Mouse (Mus musculus) ovary, postnatal 36 days (tissue): ENCODE data around the gene Pds5a.
A peak's percentile ranks its signal among the peaks of the same experiment; 100 is the strongest.
"Not testable (repeated sequence)": the region's sequence is repeated elsewhere in the genome, so short reads cannot be mapped to it uniquely, and the experiment has no call there.

Experiments
- DNase-seq: peaks from one replicate; pipeline ENCODE4 v3.0.0; 2022; ENCODE audit warnings: low spot score, mixed read lengths

The Pds5a gene

DNA sequence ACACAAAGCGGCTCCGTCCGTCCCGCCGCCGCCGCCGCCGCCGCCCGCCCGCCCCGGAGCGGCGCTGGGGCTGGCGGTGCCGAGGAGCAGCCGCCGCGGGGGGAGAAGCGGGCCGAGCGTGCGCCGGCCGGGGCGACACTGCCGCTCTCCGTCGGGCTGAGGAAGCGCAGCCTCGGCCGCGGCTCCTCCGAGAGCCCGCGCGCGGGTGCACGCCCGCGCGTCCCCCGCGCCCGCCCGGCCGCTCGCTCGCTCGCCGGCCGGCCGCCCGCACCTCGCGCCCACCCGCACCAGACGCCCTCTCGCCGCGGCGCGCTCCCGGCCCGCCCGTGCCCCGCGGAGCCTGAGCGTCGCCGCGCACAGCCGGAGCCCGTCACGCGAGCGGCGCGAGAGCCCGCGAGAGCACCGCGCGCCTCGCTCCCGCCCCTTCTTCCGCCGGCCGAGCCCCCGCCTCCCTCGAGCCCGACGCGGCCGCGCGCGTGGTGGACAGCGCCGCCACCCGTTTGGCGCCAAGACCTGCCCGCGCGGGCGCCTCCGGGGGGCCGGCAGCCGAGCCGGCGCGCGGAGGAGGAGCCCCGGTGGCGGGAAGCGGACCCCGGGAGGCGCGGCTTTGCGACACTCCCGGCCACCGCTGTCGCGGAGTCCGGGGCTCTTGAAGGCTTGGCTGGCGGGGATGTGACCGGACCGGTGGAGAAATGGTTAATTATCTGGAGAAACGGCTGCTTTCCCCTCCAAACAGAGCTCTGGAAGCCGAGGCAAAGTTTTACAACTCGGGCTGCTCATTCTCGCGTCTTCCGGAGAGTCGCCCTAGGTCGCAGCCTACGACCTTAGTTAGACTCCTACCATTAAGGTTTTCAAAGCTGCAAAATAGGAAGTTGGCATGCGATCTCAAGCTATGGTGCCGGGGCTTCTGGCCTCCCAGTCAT lies at the start of gene Pds5a:
Pds5a (minus strand) TSS at position 438 of the 923 bp plus-strand sequence.
- peak; percentile 90 for DNase-seq

- DNase-seq: no peak
Observed at GRCm38 (mm10) chr5:65746908-65747307, 48.8 kb upstream of the Pds5a start.

DNA sequence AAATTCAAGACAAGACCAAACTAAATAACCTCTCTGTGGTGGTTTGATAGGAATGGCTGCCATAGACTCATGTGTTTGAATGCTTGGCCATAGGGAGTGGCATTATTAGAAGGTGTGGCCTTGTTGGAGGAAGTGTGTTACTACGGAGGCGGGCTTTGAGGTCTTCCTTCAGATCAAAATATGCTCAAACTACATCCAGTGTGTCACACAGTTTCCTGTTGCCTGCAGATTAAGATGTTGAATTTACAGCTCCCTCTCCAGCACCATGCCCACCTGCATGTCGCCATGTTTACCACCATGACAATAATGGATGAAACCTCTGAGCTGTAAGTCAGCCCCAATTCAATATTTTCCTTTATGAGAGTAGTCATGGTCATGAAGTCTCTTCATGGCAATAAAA lies 41.3 kb upstream of the Pds5a start:
- no peak for DNase-seq

DNA sequence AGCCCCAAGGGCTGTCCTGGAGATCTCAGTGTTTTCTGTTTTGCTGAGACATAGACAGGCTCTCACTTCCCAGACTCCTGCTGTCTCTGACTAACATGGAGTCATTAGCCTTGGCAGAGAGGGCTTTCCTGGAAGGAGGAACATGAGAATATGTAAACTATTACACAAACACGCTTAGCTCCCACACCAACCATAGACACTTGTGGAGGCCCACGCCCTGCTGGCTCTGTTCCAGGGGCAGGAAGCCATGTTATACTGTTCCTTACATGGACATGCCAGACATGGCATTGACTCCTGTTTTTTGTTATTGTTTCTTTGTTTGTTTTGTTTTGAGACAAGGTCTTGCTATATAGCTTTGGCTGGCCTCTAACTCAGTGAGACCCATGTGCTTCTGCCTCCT lies 37.5 kb upstream of the Pds5a start:
- no peak for DNase-seq

- peak; percentile 18 for DNase-seq
Observed at GRCm38 (mm10) chr5:65731173-65732007, 33.3 kb upstream of the Pds5a start.

GRCm38 (mm10) chr5:65724311-65725054 lies 26.4 kb upstream of the Pds5a start:
- DNase-seq: peak; percentile 53

GRCm38 (mm10) chr5:65718368-65718767 lies 20.3 kb upstream of the Pds5a start:
- DNase-seq: no peak

DNA sequence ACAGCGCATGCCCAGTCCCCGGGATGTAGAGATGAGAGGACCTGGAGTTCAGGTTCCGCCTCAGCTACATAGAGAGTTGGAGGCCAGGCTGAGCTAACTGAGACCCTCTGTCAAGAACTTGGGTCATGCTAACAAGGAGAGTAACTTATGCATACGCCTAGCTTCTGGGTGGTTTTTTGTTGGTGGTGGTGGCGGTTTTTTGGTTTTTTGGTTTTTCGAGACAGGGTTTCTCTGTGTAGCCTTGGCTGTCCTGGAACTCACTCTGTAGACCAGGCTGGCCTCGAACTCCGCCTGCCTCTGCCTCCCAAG lies 19.8 kb upstream of the Pds5a start:
- DNase-seq: not testable (repeated sequence)

DNA sequence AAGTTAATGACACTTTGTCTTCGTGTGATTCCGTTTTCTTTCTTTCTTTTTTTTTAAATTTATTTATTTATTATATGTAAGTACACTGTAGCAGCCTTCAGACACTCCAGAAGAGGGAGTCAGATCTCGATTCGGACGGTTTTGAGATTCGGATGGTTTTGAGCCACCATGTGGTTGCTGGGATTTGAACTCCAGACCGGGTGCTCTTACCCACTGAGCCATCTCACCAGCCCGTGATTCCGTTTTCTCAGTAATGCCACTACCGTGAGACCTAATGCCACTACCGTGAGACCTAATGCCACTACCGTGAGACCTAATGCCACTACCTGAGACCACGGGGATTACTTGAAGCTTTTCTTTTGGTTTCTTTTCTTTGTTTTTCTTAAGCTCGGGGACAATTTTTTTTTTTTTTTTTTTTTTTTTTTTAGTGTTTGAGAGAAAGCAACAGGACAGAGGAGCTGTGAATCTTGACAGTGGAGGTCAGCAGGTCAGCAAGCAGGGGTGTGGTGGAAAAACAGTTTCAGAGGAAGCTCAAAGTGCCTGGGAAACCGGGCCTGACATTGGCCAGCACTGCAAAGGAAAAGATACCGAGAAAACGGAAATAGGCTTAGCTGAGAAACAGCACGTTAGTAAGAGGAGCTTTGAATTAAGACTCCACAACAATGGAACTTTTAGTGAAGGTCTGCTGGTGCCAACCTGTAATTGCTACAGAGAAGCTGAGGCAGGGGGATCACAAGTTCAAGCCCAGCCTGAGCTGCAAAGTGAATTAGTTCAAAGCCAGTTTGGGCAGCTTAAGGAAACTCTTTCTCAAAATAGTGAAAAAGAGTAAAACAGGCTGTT lies 19.2 kb upstream of the Pds5a start:
- no peak for DNase-seq

DNA sequence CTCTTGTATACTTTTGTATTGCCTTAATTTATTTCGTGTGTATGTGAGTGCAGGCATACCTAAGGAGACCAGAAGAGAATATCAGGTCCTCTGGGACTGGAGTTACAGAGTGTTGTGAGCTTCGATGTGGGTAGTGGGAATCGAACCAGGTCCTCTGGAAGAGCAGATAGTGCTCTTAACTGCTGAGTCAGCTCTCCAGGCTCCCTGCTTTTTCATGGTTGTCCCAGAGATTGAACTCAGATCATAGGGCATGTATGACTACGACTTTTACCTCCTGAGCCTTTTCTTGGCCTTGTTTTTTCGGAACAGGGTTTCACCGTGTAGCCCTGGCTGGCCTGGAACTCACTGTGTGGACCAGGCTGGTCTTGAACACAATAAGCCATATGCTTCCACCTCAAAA lies 17.0 kb upstream of the Pds5a start:
- DNase-seq: no peak

- no peak for DNase-seq
Observed at GRCm38 (mm10) chr5:65711463-65711862, 13.4 kb upstream of the Pds5a start.

DNA sequence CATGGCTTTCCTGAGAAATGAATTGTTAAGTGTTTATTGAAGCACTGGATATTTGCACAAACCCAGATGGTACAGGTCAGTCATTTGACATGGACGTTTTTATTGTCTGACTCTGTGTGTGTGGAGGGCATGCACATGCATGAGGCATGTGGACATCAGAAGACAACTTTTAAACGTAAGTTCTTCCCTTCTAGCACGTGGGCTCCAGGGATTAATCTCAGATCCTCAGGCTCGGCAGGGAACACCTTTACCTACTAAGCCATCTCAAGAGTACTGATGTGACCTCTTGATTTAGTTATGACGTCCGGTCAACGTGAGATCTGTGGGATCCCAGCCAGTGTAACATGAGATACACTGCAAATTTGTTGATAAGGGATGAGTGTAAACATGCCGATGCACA lies 12.2 kb upstream of the Pds5a start:
- DNase-seq: no peak

DNA sequence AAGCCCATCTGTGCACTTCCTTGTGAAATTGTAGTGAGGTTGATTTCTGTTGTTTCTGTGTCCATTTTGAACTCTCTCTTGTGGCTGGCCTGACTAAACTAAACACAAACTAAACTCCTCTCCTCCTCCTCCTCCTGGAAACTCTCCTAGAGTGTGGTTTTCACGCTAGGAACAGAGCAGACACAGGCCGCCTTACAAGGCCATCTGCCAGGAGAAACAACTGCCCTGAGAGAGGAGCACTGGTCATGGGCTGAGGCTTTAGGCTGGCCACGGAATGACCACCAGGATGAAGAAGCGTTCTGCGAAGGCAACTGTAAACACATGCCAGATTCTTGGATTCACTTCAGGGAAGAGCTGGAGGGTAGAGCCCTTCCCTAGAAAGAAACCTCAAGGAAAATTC lies 8.9 kb upstream of the Pds5a start:
- no peak for DNase-seq

GRCm38 (mm10) chr5:65706171-65706570 lies 8.1 kb upstream of the Pds5a start:
- no peak for DNase-seq

- no peak for DNase-seq
Observed at GRCm38 (mm10) chr5:65704765-65705678, 6.9 kb upstream of the Pds5a start.

DNA sequence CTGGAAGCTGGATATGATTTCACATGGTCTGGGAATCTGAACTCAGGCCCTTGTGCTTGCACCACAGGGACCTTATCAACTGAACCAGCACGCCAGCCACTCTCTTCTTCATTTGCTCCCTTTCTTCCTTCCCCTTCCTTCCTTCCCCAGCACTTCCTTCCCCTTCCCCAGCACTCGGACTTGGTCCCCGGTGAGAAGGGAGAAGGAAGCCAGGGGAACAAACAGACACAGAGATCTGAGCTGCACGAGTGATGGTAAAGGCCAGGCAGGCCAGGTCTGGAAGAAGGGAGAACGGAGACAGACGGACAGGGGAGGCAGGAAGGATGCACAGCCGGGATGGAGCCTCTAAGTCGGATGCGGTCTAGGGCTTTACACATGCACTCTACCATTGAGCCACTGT lies 5.2 kb upstream of the Pds5a start:
- no peak for DNase-seq

- DNase-seq: no peak
Observed at GRCm38 (mm10) chr5:65700102-65700501, 2.0 kb upstream of the Pds5a start.

DNA sequence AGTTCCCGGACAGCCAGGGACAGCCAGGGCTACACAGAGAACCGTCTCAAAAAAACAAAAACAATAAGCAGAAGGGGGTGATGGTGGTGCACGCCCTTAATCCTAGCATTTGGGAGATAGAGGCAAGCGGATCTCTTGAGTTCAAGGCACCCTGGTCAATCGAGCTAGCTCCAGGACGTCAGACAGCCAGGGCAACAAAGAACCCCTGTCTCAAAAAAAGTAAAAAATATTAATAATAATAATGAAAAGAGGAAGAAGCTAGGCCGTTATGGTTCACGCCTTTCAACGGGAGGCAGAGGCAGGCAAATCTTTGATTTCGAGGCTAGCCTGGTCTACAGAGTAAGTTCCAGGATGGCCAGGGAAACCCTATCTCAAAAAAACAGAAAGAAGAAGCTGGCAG lies 1.1 kb upstream of the Pds5a start:
- DNase-seq: no peak

- DNase-seq: no peak
Observed at GRCm38 (mm10) chr5:65698759-65699136, 675 bp upstream of the Pds5a start.

DNA sequence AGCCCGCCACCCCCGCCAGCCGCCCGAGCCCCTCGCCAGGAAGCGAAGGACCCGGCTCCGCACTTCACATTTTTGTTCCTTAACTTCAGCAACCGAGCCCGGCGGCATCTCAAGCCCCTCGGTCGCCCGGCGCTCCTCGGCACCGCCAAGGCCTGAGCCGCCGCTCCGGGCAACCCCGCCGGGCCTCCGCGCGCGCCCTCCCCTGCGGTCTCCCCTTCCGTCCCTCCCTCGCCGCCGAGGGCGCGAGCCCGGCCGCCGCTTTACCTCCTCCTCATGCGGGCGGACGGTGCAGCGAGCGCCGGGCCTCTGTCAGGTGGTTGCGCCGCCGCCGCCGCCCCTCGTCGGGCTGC lies 612 bp downstream of the Pds5a start:
- DNase-seq: peak; percentile 66
